Mouse (Mus musculus) MEL (cell line): Measurements from ENCODE around the gene Sorcs2.

Source experiments
- MAX ChIP-seq: IDR thresholded peaks from 2 replicates; pipeline ENCODE4 v1.6.1; 2011; ENCODE audit warnings: low read length, improper control_type of control experiment
- TAL1 ChIP-seq: IDR thresholded peaks from 2 replicates; pipeline ENCODE4 v1.6.1; 2012; ENCODE audit warnings: mild to moderate bottlenecking, inconsistent platforms, low read length, moderate library complexity, mixed read lengths

DNA sequence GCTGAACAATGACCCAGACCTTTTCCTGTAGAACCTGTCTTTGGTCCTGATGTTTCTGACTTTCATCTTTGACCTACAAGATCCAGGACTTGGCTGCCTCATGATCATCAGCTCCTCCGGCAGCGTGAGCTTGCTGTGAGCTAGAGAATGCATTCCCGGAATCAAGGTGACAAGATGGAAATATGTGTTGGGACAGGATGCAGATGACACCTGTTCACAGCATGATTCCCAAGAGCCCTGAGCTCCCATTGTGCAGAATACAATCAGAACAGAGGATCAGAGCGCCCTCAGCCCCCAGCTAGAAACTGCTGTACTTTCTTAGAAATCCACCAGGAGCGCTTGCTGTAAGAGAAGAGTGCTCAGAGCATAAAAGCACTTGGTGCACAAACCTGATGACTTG, 311.0 kb downstream of the Sorcs2 start:
- TF ChIP-seq TAL1 (no peak), MAX (no peak)
